Mouse (Mus musculus): ENCODE results near the gene Olfr173.

Olfr173 gene

GRCm38 (mm10) chr16:58800168-58800567 is at the start of gene Olfr173:
Olfr173 (minus strand) TSS chr16:58800268.
- DNase-seq: no peak

GRCm38 (mm10) chr16:58826732-58827319 is 26.8 kb upstream of the Olfr173 start, which contains the start of gene Olfr175-ps1:
Olfr175-ps1 (minus strand) TSS chr16:58826782.
- DNase-seq: no peak

- no peak for DNase-seq
These were observed 37.0 kb downstream of the Olfr173 start, which contains the start of gene Olfr172 for GRCm38 (mm10) chr16:58763076-58763475. Olfr172 (minus strand) TSS chr16:58763176.

GRCm38 (mm10) chr16:58756191-58756590 is 43.9 kb downstream of the Olfr173 start:
- DNase-seq: no peak

GRCm38 (mm10) chr16:58751314-58751713 is 48.8 kb downstream of the Olfr173 start:
- no peak for DNase-seq

DNA sequence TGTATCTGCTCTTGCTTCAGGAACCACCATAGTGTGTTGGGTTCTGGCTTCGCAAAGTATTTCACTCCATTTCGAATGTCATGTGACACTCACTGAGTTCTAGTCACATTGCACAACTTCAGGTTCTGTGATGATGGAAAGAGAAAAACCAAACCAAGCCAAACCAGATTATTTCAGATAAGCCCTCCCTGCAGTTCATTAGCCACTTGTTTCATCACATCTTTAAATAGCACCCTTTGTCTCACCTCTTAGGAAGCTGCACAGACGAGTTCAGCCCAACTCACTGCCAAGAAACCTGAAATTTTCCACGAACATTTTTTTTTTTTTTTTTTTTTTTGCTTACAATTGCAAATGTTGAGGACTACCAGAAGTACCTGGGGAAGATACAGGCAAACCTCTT is 53.4 kb downstream of the Olfr173 start:
- DNase-seq: no peak
